Mouse (Mus musculus) hindbrain, postnatal 0 days (tissue): ENCODE data around the gene Itgb2. TPM values are rescaled to one million over a fixed set of nuclear protein-coding genes. Genes with fewer than 3 reads are reported as not detected.
A peak's percentile ranks its signal among the peaks of the same experiment; 100 is the strongest.

Experiments
- ATAC-seq: fragments of 200-750 bp; cut with Nextera tagmentation; 2 replicates; pipeline ENCODE4 v1.8.0; 2017; ENCODE audit warnings: mild to moderate bottlenecking, moderate TSS enrichment, moderate library complexity
- DNase-seq: peaks from one replicate; pipeline ENCODE4 v3.0.0-alpha.2; 2015; ENCODE audit warnings: low spot score
- H3K27ac ChIP-seq: fragments of 300-500 bp; sonication (generic); 2 replicates; pipeline ENCODE4 v1.5.1; 2014; ENCODE audit warnings: mild to moderate bottlenecking
- H3K27me3 ChIP-seq: fragments of 300-500 bp; sonication (generic); 2 replicates; pipeline ENCODE4 v1.6.1; 2014; ENCODE audit warnings: low read length, mixed read lengths; ENCODE audit not compliant: insufficient read depth
- H3K36me3 ChIP-seq: fragments of 300-500 bp; sonication (generic); 2 replicates; pipeline ENCODE4 v1.6.1; 2014; ENCODE audit warnings: low read length, mixed read lengths; ENCODE audit not compliant: insufficient read depth
- H3K4me1 ChIP-seq: fragments of 300-500 bp; sonication (generic); 2 replicates; pipeline ENCODE4 v1.6.1; 2014; ENCODE audit warnings: antibody characterized with exemption, low read length, mixed read lengths; ENCODE audit not compliant: insufficient read depth
- H3K4me2 ChIP-seq: fragments of 300-500 bp; sonication (generic); 2 replicates; pipeline ENCODE4 v1.6.1; 2014; ENCODE audit warnings: low read depth, mild to moderate bottlenecking, low read length, moderate library complexity, mixed read lengths
- H3K4me3 ChIP-seq: fragments of 300-500 bp; sonication (generic); 2 replicates; pipeline ENCODE4 v1.5.1; 2014; ENCODE audit warnings: low read length
- H3K9ac ChIP-seq: fragments of 300-500 bp; sonication (generic); replicated peaks from 2 replicates; pipeline ENCODE4 v1.6.1; 2014; ENCODE audit warnings: mild to moderate bottlenecking, low read length, moderate library complexity, mixed read lengths
- H3K9me3 ChIP-seq: fragments of 300-500 bp; sonication (generic); 2 replicates; pipeline ENCODE4 v1.6.1; 2016; ENCODE audit warnings: low read length, mixed read lengths
- CTCF ChIP-seq: IDR thresholded peaks from 2 replicates; pipeline ENCODE4 v1.5.1; 2016; ENCODE audit warnings: antibody characterized with exemption, control low read depth, low read depth
- WGBS: fragments of 180-500 bp; shearing (Covaris S2); extraction: QIAGEN DNeasy Blood & Tissue Kit; methylation state at CpG from one replicate; pipeline ENCODE4 v1.1.7; 2014; 5-methylcytosine and 5-hydroxymethylcytosine counted together
- polyA plus RNA-seq: library from polyadenylated mRNA; unstranded; fragments of >200 nt; fragmentation: Nextera tagmentation; extraction: Ambion mirVana; gene quantifications from 2 replicates; pipeline ENCODE4 v1.2.1, GENCODE M21; 2015
- total RNA-seq: library from RNA; depleted of rRNA; stranded (reverse); fragments of >200 nt; gene quantifications from 2 replicates; pipeline ENCODE4 v1.2.3, GENCODE M21; 2014

The Itgb2 gene
- total and polyA plus RNA-seq, 2 experiments from 2014 or later, result 1.0 to 1.9 TPM

DNA sequence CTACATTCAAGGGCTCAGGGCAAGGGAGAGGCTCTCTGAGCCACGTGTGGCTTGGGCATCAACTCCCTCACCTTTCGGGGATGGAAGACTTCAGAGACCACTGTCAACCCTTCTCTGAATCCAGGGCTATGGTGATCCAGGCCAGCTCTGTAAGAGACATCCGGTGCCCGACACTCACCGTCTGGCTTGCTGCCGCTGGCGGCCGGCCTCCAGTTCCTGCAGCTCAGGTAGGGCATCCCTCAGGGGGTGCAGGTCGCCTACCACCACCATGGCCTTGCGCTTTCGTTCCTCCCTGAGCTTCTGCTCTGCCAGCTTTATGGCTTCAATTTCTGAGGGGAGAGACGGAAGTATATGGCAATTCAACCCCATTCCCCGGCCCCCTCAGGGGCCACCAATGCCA lies 32.9 kb upstream of the Itgb2 start:
- DNase-seq, result no peak
- no peak overlapping the region for H3K27ac ChIP-seq
- H3K9ac ChIP-seq, result no peak overlapping the region
- ATAC-seq, result no peak
- peaks cover 17% of the 10 kb centered on the region for H3K36me3 ChIP-seq
- H3K4me1 ChIP-seq, result no peaks in the 10 kb centered on the region
- no peak overlapping the region for H3K4me3 ChIP-seq
- no peaks in the 10 kb centered on the region for H3K9me3 ChIP-seq
- H3K27me3 ChIP-seq, result no peaks in the 10 kb centered on the region
- no peak for TF ChIP-seq CTCF
- no peak overlapping the region for H3K4me2 ChIP-seq
- WGBS, result 92% methylated on average over 13 of the region's 13 CpGs

- TF ChIP-seq CTCF, result no peak
- WGBS, result 88% methylated on average over 6 of the region's 6 CpGs
- H3K27me3 ChIP-seq, result no peaks in the 10 kb centered on the region
- H3K27ac ChIP-seq, result no peak overlapping the region
- ATAC-seq (no peak), DNase-seq (no peak)
- H3K4me2 ChIP-seq, result no peak overlapping the region
- no peak overlapping the region for H3K9ac ChIP-seq
- H3K36me3 ChIP-seq, result peaks cover 21% of the 10 kb centered on the region
- H3K4me1 ChIP-seq, result no peaks in the 10 kb centered on the region
- H3K4me3 ChIP-seq, result no peak overlapping the region
- no peaks in the 10 kb centered on the region for H3K9me3 ChIP-seq
Measured at GRCm38 (mm10) chr10:77498254-77498653, 31.8 kb upstream of the Itgb2 start.

DNA sequence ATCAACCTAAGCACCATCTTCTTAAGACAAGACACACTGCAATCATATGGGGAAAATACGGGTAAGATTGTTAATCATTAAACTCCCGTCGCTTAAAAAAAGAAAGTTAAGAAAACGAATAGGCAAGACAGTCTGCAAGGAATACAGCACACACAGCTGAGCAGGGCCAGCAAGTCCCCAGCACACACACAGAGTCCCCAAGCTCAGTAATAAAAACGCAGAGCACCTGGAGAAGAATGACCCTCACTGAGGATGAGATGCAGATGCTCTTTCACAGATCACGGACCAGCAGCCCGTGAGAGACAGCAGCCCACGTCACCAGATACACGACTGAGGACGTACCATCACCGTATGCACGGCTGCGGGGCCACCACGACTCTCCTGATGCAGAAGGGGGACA lies 29.4 kb upstream of the Itgb2 start:
- Histone ChIP-seq H3K27ac (no peak overlapping the region), H3K27me3 (no peaks in the 10 kb centered on the region), H3K4me3 (no peak overlapping the region), H3K9me3 (no peaks in the 10 kb centered on the region), H3K9ac (no peak overlapping the region), H3K36me3 (peaks cover 27% of the 10 kb centered on the region; the same call in 1 of the 2 replicates), H3K4me2 (no peak overlapping the region), H3K4me1 (no peaks in the 10 kb centered on the region)
- DNase-seq (no peak), ATAC-seq (no peak)
- no peak for TF ChIP-seq CTCF
- 86% methylated on average over 14 of the region's 14 CpGs for WGBS

GRCm38 (mm10) chr10:77502967-77503922 lies 26.8 kb upstream of the Itgb2 start:
- Histone ChIP-seq H3K4me3 (no peak overlapping the region), H3K9me3 (no peaks in the 10 kb centered on the region), H3K4me2 (no peak overlapping the region), H3K27me3 (no peaks in the 10 kb centered on the region), H3K4me1 (no peaks in the 10 kb centered on the region), H3K9ac (no peak overlapping the region), H3K36me3 (peaks cover 19% of the 10 kb centered on the region; the same call in 1 of the 2 replicates), H3K27ac (peak overlapping the region; percentile 48; the same call in 1 of the 2 replicates)
- DNase-seq, result no peak
- TF ChIP-seq CTCF, result no peak
- 70% methylated on average over 25 of the region's 25 CpGs for WGBS
- ATAC-seq, result no peak

GRCm38 (mm10) chr10:77504143-77504542 lies 25.9 kb upstream of the Itgb2 start:
- Histone ChIP-seq H3K36me3 (peaks cover 16% of the 10 kb centered on the region; the same call in 1 of the 2 replicates), H3K4me2 (no peak overlapping the region), H3K27me3 (no peaks in the 10 kb centered on the region), H3K27ac (no peak overlapping the region), H3K4me3 (no peak overlapping the region), H3K9me3 (no peaks in the 10 kb centered on the region), H3K9ac (no peak overlapping the region), H3K4me1 (no peaks in the 10 kb centered on the region)
- 83% methylated on average over 6 of the region's 6 CpGs for WGBS
- DNase-seq (no peak), ATAC-seq (no peak)
- no peak for TF ChIP-seq CTCF

DNA sequence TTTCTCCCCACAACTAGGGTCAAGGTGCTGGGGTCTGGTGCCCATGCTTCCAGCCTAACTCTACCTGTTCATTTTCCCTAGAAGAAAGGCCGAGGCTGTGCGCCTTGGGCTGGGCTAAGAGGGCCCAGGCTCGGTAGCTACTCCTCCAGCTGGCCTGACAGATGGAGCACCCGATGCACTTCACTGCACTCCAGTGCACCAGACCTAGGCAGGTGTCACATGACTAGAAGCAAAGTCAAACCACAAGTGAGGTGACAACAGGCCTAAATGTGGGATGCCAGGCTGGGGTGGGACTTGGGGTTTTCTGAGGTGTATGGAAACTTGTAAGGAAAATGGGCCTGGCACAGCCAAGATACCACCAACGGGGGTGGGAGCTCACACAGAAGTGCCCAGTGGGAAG lies 23.5 kb upstream of the Itgb2 start:
- DNase-seq, result peak; percentile 66
- Histone ChIP-seq H3K4me1 (peaks cover 4% of the 10 kb centered on the region; the same call in 1 of the 2 replicates), H3K36me3 (peaks cover 12% of the 10 kb centered on the region; the same call in 1 of the 2 replicates)

More for the DNA sequence above, 23.5 kb upstream of the Itgb2 start:
- Histone ChIP-seq H3K4me2 (no peak overlapping the region), H3K4me3 (no peak overlapping the region), H3K9ac (no peak overlapping the region), H3K27me3 (no peaks in the 10 kb centered on the region), H3K27ac (peak overlapping the region; percentile 52; the same call in 1 of the 2 replicates), H3K9me3 (no peaks in the 10 kb centered on the region)
- TF ChIP-seq CTCF, result no peak
- ATAC-seq, result no peak
- WGBS, result 58% methylated on average over 5 of the region's 5 CpGs
